Mouse (Mus musculus): ENCODE data around the gene Tcf20. TPM values are rescaled to one million over a fixed set of nuclear protein-coding genes. Genes with fewer than 3 reads are reported as not detected.

The Tcf20 gene
- polyA plus RNA-seq, 1 experiment from 2014 or later = 15.1 TPM

DNA sequence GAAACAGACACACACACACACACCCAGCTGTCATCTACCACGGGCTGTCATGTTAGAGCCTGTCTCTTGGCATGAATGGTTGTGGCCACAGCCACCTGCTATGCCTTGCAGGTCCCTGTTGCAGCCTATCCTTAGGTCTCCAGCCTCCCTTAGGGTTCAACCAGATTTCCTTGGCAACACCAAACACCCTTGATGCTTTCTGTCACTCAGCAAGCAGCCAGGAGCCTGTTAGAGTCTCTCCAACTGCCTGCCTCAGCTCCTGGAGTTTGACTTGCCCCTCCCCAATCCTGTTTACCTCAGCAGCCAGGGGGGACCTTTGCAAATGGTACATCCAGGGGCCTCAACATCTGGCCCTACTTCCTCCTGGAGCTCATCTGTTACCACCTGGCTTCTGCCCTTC is 13.2 kb downstream of the Tcf20 start:
- no peaks in the 10 kb centered on the region for H3K4me1 ChIP-seq (ENCODE audit: control insufficient read depth, insufficient read depth, low read length)
- no peak overlapping the region for H3K27ac ChIP-seq (replicated peaks; ENCODE audit: low read depth, low read length)
- H3K27me3 ChIP-seq (ENCODE audit: control insufficient read depth, insufficient read depth, low read length) = no peaks in the 10 kb centered on the region
- no peaks in the 10 kb centered on the region for H3K36me3 ChIP-seq (replicated peaks; ENCODE audit: control insufficient read depth, insufficient read depth, low read depth, low read length)
- no peaks in the 10 kb centered on the region for H3K9me3 ChIP-seq (replicated peaks; ENCODE audit: control insufficient read depth, low read length)
- H3K4me3 ChIP-seq (ENCODE audit: low read depth, low read length) = no peak overlapping the region
- no peak overlapping the region for H3K4me2 ChIP-seq (ENCODE audit: low read depth, low read length)
- H3K9ac ChIP-seq (replicated peaks; ENCODE audit: low read length) = no peak overlapping the region
- DNase-seq (ENCODE audit: low spot score) (no peak), ATAC-seq (replicated peaks; ENCODE audit: insufficient number of reproducible peaks, low FRiP score, low TSS enrichment, low read depth) (no peak)
- WGBS = 57% methylated on average over 1 of the region's 1 CpGs

- WGBS = 10% methylated on average over 5 of the region's 6 CpGs
- peak overlapping the region; percentile 74 for H3K27ac ChIP-seq (replicated peaks; ENCODE audit: low read depth, low read length)
- H3K4me3 ChIP-seq (ENCODE audit: low read depth, low read length) = no peak overlapping the region
- no peak overlapping the region for H3K4me2 ChIP-seq (ENCODE audit: low read depth, low read length)
- H3K9me3 ChIP-seq (replicated peaks; ENCODE audit: control insufficient read depth, low read length) = no peaks in the 10 kb centered on the region
- peaks cover 15% of the 10 kb centered on the region for H3K4me1 ChIP-seq (ENCODE audit: control insufficient read depth, insufficient read depth, low read length)
- DNase-seq (ENCODE audit: low spot score) = peak; percentile 66
- no peaks in the 10 kb centered on the region for H3K36me3 ChIP-seq (replicated peaks; ENCODE audit: control insufficient read depth, insufficient read depth, low read depth, low read length)
- H3K27me3 ChIP-seq (ENCODE audit: control insufficient read depth, insufficient read depth, low read length) = no peaks in the 10 kb centered on the region
- ATAC-seq (replicated peaks; ENCODE audit: insufficient number of reproducible peaks, low FRiP score, low TSS enrichment, low read depth) = peak; percentile 27; the same call in 1 of the 2 replicates
- H3K9ac ChIP-seq (replicated peaks; ENCODE audit: low read length) = no peak overlapping the region; the same call in 1 of the 2 replicates
Observed at GRCm38 (mm10) chr15:82969206-82969721, 18.4 kb downstream of the Tcf20 start.

GRCm38 (mm10) chr15:82968449-82968848 is 19.2 kb downstream of the Tcf20 start:
- Histone ChIP-seq H3K27ac (replicated peaks; ENCODE audit: low read depth, low read length) (peak overlapping the region; percentile 74), H3K4me3 (ENCODE audit: low read depth, low read length) (peak overlapping the region; percentile 21), H3K9ac (replicated peaks; ENCODE audit: low read length) (peak overlapping the region; percentile 52), H3K4me1 (ENCODE audit: control insufficient read depth, insufficient read depth, low read length) (peaks cover 16% of the 10 kb centered on the region), H3K9me3 (replicated peaks; ENCODE audit: control insufficient read depth, low read length) (no peaks in the 10 kb centered on the region), H3K36me3 (replicated peaks; ENCODE audit: control insufficient read depth, insufficient read depth, low read depth, low read length) (no peaks in the 10 kb centered on the region), H3K4me2 (ENCODE audit: low read depth, low read length) (peak overlapping the region; percentile 50), H3K27me3 (ENCODE audit: control insufficient read depth, insufficient read depth, low read length) (no peaks in the 10 kb centered on the region)
- DNase-seq (ENCODE audit: low spot score) = peak; percentile 63
- under 1% methylated on average over 22 of the region's 22 CpGs for WGBS
- ATAC-seq (replicated peaks; ENCODE audit: insufficient number of reproducible peaks, low FRiP score, low TSS enrichment, low read depth) = peak; percentile 45

GRCm38 (mm10) chr15:82967947-82968346 is 19.7 kb downstream of the Tcf20 start:
- Histone ChIP-seq H3K27ac (replicated peaks; ENCODE audit: low read depth, low read length) (peak overlapping the region; percentile 74), H3K9ac (replicated peaks; ENCODE audit: low read length) (peak overlapping the region; percentile 52), H3K27me3 (ENCODE audit: control insufficient read depth, insufficient read depth, low read length) (no peaks in the 10 kb centered on the region), H3K4me2 (ENCODE audit: low read depth, low read length) (peak overlapping the region; percentile 50), H3K4me1 (ENCODE audit: control insufficient read depth, insufficient read depth, low read length) (peaks cover 16% of the 10 kb centered on the region), H3K9me3 (replicated peaks; ENCODE audit: control insufficient read depth, low read length) (no peaks in the 10 kb centered on the region), H3K4me3 (ENCODE audit: low read depth, low read length) (no peak overlapping the region), H3K36me3 (replicated peaks; ENCODE audit: control insufficient read depth, insufficient read depth, low read depth, low read length) (no peaks in the 10 kb centered on the region)
- WGBS = 29% methylated on average over 6 of the region's 6 CpGs
- DNase-seq (ENCODE audit: low spot score) (no peak), ATAC-seq (replicated peaks; ENCODE audit: insufficient number of reproducible peaks, low FRiP score, low TSS enrichment, low read depth) (no peak)

- Histone ChIP-seq H3K27ac (replicated peaks; ENCODE audit: low read depth, low read length) (peak overlapping the region; percentile 59; the same call in 1 of the 2 replicates), H3K27me3 (ENCODE audit: control insufficient read depth, insufficient read depth, low read length) (peaks cover 15% of the 10 kb centered on the region), H3K4me1 (ENCODE audit: control insufficient read depth, insufficient read depth, low read length) (peaks cover 35% of the 10 kb centered on the region), H3K9me3 (replicated peaks; ENCODE audit: control insufficient read depth, low read length) (no peaks in the 10 kb centered on the region), H3K4me2 (ENCODE audit: low read depth, low read length) (peak overlapping the region; percentile 10; the same call in 1 of the 2 replicates), H3K9ac (replicated peaks; ENCODE audit: low read length) (peak overlapping the region; percentile 77; the same call in 1 of the 2 replicates), H3K4me3 (ENCODE audit: low read depth, low read length) (peak overlapping the region; percentile 60; the same call in 1 of the 2 replicates), H3K36me3 (replicated peaks; ENCODE audit: control insufficient read depth, insufficient read depth, low read depth, low read length) (no peaks in the 10 kb centered on the region)
- ATAC-seq (replicated peaks; ENCODE audit: insufficient number of reproducible peaks, low FRiP score, low TSS enrichment, low read depth) (no peak), DNase-seq (ENCODE audit: low spot score) (no peak)
- 68% methylated on average over 14 of the region's 14 CpGs for WGBS
Observed at GRCm38 (mm10) chr15:82964266-82964825, 23.3 kb downstream of the Tcf20 start.

DNA sequence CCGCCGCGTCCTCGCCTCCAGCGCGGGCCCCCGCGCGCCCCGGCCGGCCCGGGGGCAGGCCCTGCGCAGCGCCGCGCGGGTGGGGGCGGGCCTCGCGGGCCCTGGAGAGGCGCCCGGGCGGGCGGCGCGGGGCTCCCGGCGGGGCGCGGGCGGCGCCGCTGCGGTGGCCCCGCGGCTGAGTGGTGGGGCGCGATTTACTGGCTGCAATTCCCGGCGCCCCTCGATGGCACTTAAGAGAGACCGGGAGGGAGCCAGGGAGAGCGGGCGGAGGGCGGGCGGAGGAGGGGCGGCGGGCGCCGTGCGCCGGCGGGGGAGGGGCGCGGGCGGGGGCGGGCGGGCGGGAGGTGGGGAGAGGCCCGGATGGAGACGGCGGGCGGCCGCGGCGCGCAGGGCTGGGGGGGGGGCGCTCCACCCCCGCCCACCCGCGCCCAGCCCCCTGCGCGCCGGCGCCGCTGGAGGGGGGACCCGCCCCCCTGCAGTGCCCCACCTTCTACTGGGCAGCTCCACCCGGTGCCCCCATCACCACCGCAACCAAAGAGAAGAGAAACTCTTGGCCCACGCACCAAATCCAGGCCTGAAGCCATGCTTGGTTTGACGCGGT is 24.0 kb downstream of the Tcf20 start:
- WGBS = 2% methylated on average over 17 of the region's 82 CpGs
- Histone ChIP-seq H3K4me1 (ENCODE audit: control insufficient read depth, insufficient read depth, low read length) (peaks cover 33% of the 10 kb centered on the region), H3K9me3 (replicated peaks; ENCODE audit: control insufficient read depth, low read length) (no peaks in the 10 kb centered on the region), H3K36me3 (replicated peaks; ENCODE audit: control insufficient read depth, insufficient read depth, low read depth, low read length) (no peaks in the 10 kb centered on the region), H3K4me3 (ENCODE audit: low read depth, low read length) (peak overlapping the region; percentile 60), H3K27ac (replicated peaks; ENCODE audit: low read depth, low read length) (peak overlapping the region; percentile 59; the same call in 1 of the 2 replicates), H3K9ac (replicated peaks; ENCODE audit: low read length) (peak overlapping the region; percentile 77), H3K4me2 (ENCODE audit: low read depth, low read length) (peak overlapping the region; percentile 83), H3K27me3 (ENCODE audit: control insufficient read depth, insufficient read depth, low read length) (peaks cover 15% of the 10 kb centered on the region)
- no peak for ATAC-seq (replicated peaks; ENCODE audit: insufficient number of reproducible peaks, low FRiP score, low TSS enrichment, low read depth)
- peak; percentile 55 for DNase-seq (ENCODE audit: low spot score)

GRCm38 (mm10) chr15:82963090-82963489 is 24.6 kb downstream of the Tcf20 start:
- Histone ChIP-seq H3K27me3 (ENCODE audit: control insufficient read depth, insufficient read depth, low read length) (peaks cover 15% of the 10 kb centered on the region), H3K4me1 (ENCODE audit: control insufficient read depth, insufficient read depth, low read length) (peaks cover 33% of the 10 kb centered on the region), H3K9ac (replicated peaks; ENCODE audit: low read length) (peak overlapping the region; percentile 77), H3K9me3 (replicated peaks; ENCODE audit: control insufficient read depth, low read length) (no peaks in the 10 kb centered on the region), H3K4me3 (ENCODE audit: low read depth, low read length) (peak overlapping the region; percentile 60), H3K36me3 (replicated peaks; ENCODE audit: control insufficient read depth, insufficient read depth, low read depth, low read length) (no peaks in the 10 kb centered on the region), H3K27ac (replicated peaks; ENCODE audit: low read depth, low read length) (no peak overlapping the region), H3K4me2 (ENCODE audit: low read depth, low read length) (peak overlapping the region; percentile 83)
- WGBS = 3% methylated on average over 21 of the region's 39 CpGs
- ATAC-seq (replicated peaks; ENCODE audit: insufficient number of reproducible peaks, low FRiP score, low TSS enrichment, low read depth) (no peak), DNase-seq (ENCODE audit: low spot score) (peak; percentile 48)

DNA sequence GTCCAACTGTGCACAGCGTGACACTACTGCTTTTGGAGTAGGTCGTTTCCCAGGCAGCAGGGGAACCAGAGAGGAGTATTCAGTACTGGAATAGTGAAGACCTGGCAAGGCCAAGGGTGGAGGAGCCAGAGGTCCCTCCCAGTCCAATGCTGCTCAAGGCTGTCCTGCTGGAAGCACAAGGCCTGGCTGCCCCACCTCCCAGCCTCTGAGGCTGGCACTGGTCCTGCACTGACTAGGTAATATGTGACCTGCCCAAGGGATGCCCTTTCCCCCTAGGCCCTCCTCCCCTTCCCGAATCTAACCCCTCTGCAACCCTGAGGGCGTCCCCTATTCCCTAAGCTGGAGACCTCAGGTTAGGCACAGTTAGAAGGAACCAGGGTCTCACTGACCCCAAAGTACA is 25.1 kb downstream of the Tcf20 start:
- Histone ChIP-seq H3K4me3 (ENCODE audit: low read depth, low read length) (peak overlapping the region; percentile 60), H3K27ac (replicated peaks; ENCODE audit: low read depth, low read length) (no peak overlapping the region), H3K9ac (replicated peaks; ENCODE audit: low read length) (peak overlapping the region; percentile 77), H3K4me2 (ENCODE audit: low read depth, low read length) (peak overlapping the region; percentile 83), H3K9me3 (replicated peaks; ENCODE audit: control insufficient read depth, low read length) (no peaks in the 10 kb centered on the region), H3K36me3 (replicated peaks; ENCODE audit: control insufficient read depth, insufficient read depth, low read depth, low read length) (no peaks in the 10 kb centered on the region), H3K4me1 (ENCODE audit: control insufficient read depth, insufficient read depth, low read length) (peaks cover 30% of the 10 kb centered on the region), H3K27me3 (ENCODE audit: control insufficient read depth, insufficient read depth, low read length) (peaks cover 15% of the 10 kb centered on the region)
- WGBS = 37% methylated on average over 4 of the region's 4 CpGs
- DNase-seq (ENCODE audit: low spot score) (no peak), ATAC-seq (replicated peaks; ENCODE audit: insufficient number of reproducible peaks, low FRiP score, low TSS enrichment, low read depth) (no peak)
